Mouse (Mus musculus) ovary, adult 18-20 months (tissue): ENCODE data around the gene Vmn2r103.

ENCODE experiments used
- DNase-seq: peaks from one replicate; pipeline ENCODE4 v3.0.0; 2022; ENCODE audit warnings: low spot score, mixed read lengths

The Vmn2r103 gene

DNA sequence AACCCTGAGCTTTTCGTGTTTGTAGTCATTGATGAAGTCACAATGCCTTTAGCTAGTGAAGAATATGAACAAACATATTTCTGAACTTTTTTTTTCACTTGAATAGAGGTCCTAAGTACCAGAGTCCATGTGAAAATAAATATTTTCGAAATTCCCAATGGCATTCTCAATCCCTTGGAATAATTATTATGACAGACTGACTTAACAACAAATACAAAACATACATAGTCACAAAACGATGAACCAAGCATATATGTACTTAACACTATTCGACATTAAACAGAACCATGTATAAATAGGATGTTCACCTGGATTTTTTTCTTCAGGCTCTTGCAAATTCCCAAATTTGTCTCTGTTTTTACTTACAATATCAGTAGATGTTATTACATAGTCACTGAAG lies at the start of gene Vmn2r103:
TSS of gene Vmn2r103 (plus strand) at position 301 of the 400 bp plus-strand sequence.
- DNase-seq = no peak

- DNase-seq = no peak
These were observed 5.8 kb downstream of the Vmn2r103 start for GRCm38 (mm10) chr17:19778994-19779393.

- no peak for DNase-seq
These were observed 16.1 kb downstream of the Vmn2r103 start for GRCm38 (mm10) chr17:19789248-19789647.
